Mouse (Mus musculus) c-Kit-positive CD71-negative TER-119-negative erythroid progenitor cells, embryonic 14.5 days (primary cell): ENCODE measurements around the gene Spcs2.
A peak's percentile ranks its signal among the peaks of the same experiment; 100 is the strongest.

Source experiments
- DNase-seq: peaks from one replicate; pipeline ENCODE4 v3.0.0-alpha.2; 2013; ENCODE audit warnings: low read depth

Spcs2 gene

GRCm38 (mm10) chr7:99864241-99865028 lies 1.2 kb upstream of the Spcs2 start:
- no peak for DNase-seq

GRCm38 (mm10) chr7:99858813-99859585 lies 4.3 kb downstream of the Spcs2 start, which contains the start of gene Xrra1:
TSS of gene Xrra1 (plus strand) at chr7:99859116.
- DNase-seq: peak; percentile 98

GRCm38 (mm10) chr7:99858175-99858812 lies 5.0 kb downstream of the Spcs2 start:
- DNase-seq: no peak

GRCm38 (mm10) chr7:99856266-99856861 lies 6.9 kb downstream of the Spcs2 start:
- DNase-seq: no peak

- no peak for DNase-seq
Observed at GRCm38 (mm10) chr7:99854311-99854710, 9.0 kb downstream of the Spcs2 start.

- no peak for DNase-seq
Observed at GRCm38 (mm10) chr7:99853350-99853749, 9.9 kb downstream of the Spcs2 start.

GRCm38 (mm10) chr7:99851618-99852017 lies 11.6 kb downstream of the Spcs2 start:
- DNase-seq: no peak

- no peak for DNase-seq
Observed at GRCm38 (mm10) chr7:99851121-99851520, 12.1 kb downstream of the Spcs2 start.

- DNase-seq: no peak
Observed at GRCm38 (mm10) chr7:99850534-99850933, 12.7 kb downstream of the Spcs2 start.

- DNase-seq: no peak
Observed at GRCm38 (mm10) chr7:99845533-99846236, 17.6 kb downstream of the Spcs2 start.

- DNase-seq: no peak
Observed at GRCm38 (mm10) chr7:99838241-99838640, 25.0 kb downstream of the Spcs2 start.

GRCm38 (mm10) chr7:99837358-99838071 lies 25.7 kb downstream of the Spcs2 start:
- DNase-seq: no peak

- DNase-seq: no peak
Observed at GRCm38 (mm10) chr7:99836781-99837180, 26.5 kb downstream of the Spcs2 start.

- no peak for DNase-seq
Observed at GRCm38 (mm10) chr7:99834314-99834853, 28.9 kb downstream of the Spcs2 start.

GRCm38 (mm10) chr7:99833846-99834222 lies 29.4 kb downstream of the Spcs2 start:
- DNase-seq: no peak

- DNase-seq: no peak
Observed at GRCm38 (mm10) chr7:99833115-99833845, 30.0 kb downstream of the Spcs2 start.

GRCm38 (mm10) chr7:99828083-99828570 lies 35.1 kb downstream of the Spcs2 start, which contains the start of gene Neu3:
TSS of gene Neu3 (minus strand) at chr7:99828417.
- DNase-seq: peak; percentile 81

GRCm38 (mm10) chr7:99826096-99826495 lies 37.2 kb downstream of the Spcs2 start:
- no peak for DNase-seq

GRCm38 (mm10) chr7:99825511-99825910 lies 37.8 kb downstream of the Spcs2 start:
- no peak for DNase-seq
